Mouse (Mus musculus): ENCODE results near the gene a. TPM values are rescaled to one million over a fixed set of nuclear protein-coding genes. Genes with fewer than 3 reads are reported as not detected.
A peak's percentile ranks its signal among the peaks of the same experiment; 100 is the strongest.
"Not testable (repeated sequence)": the region's sequence is repeated elsewhere in the genome, so short reads cannot be mapped to it uniquely, and the experiment has no call there.

a gene
- total RNA-seq, 2 experiments from 2014 or later: not detected

DNA sequence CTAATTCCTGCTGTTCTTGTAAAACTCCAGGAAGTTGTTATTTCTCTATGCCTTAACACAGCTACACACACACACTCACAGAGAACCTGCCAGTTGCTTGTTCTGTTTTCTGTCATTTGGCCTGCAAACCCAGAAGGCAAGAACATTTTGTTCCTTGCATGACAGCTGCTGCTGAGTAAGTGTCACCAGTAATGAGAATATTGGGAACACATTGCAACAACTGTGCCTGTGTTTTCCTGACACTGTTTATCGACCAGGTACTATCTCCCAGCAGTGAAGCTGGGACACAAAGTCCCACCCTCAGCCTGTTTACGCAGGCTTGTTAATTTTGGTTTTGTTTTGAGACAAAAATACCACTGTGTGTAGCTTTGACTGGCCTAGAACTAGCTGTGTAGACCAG lies 261.5 kb downstream of the a start:
- DNase-seq: no peak

- DNase-seq: not testable (repeated sequence)
These were observed 262.3 kb downstream of the a start for GRCm38 (mm10) chr2:155053512-155053911.

DNA sequence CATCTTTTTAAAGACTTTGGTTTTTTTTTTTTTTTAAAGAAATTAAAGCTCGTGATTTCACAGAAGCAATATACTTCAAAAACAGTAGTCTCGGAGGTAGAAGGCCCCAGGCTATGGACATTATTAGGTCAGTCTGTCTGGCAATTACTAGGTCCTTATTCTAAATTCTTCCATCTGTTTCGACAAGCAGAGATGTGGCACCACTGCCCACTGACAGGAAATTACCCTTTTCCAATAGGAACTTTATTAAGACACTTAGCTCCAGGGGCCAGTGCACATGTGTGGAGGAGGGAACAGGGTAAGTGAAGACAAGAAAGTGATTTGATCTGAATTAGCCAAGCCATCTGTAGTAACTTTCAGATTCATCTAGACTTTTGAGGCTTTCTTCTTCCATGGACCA lies 263.5 kb downstream of the a start:
- DNase-seq: no peak

DNA sequence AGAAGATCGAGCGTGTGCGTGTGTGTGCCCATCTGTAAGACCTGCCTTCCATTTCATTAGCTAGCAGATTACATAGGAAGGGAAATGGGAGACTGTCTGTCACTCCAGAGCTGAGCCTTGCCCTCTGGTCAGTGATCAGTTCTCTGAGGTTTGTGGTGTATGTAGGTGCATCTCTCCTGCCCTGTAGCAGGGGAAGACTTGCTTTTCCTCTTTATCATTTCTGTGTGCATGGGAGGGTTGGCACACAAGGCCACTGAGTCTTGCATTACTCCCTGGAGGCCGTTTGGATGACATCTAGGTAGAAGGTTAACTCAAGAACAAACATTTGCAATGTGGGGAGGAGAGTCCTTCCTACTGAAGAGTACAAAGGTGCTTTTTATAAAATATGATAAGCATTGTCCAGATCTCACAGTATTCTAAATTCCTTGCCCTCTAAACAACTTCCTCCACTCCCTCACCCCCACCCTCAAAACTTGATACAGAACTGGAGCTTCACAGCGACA lies 264.9 kb downstream of the a start:
- DNase-seq: no peak

GRCm38 (mm10) chr2:155057361-155057760 lies 266.2 kb downstream of the a start:
- no peak for DNase-seq

GRCm38 (mm10) chr2:155071027-155071426 lies 279.8 kb downstream of the a start:
- no peak for DNase-seq

DNA sequence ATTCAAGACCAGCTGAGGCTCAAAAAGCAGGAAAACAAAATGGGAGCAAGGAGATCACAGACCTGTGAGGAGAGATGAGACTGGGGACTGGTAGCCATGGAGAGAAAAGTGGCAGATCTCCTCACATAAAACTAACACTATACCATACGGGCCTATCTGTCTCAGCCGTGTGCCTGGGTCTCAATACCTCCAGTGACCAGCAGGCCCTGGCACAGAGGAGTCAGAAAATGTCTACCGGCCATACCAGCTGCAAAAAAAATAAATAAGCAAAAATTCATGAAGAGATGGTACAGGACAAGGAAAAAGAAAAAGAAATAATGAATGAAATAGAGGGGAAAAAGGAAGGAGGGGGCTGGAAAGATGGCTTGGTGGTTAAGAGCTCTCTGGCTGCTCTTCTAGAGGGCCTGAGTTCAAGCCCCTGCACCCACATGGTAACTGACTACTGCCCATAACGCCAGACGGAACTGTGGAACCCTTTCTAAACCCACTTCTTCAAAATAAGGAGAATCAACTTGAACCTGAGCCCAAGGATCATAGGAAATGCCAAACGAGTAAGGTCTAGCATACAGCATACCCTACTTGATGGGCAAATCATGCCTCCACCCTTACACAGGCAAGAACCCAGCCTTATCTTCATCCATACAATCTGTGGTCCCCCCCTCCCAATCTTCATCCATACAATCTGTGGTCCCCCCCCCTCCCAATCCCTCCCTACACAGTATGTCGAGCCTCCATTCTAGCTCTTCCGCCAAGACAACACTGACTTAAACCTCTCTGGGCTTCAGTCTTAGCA lies 281.3 kb downstream of the a start:
- no peak for DNase-seq

- DNase-seq: no peak
These were observed 282.1 kb downstream of the a start for GRCm38 (mm10) chr2:155073347-155073746.

DNA sequence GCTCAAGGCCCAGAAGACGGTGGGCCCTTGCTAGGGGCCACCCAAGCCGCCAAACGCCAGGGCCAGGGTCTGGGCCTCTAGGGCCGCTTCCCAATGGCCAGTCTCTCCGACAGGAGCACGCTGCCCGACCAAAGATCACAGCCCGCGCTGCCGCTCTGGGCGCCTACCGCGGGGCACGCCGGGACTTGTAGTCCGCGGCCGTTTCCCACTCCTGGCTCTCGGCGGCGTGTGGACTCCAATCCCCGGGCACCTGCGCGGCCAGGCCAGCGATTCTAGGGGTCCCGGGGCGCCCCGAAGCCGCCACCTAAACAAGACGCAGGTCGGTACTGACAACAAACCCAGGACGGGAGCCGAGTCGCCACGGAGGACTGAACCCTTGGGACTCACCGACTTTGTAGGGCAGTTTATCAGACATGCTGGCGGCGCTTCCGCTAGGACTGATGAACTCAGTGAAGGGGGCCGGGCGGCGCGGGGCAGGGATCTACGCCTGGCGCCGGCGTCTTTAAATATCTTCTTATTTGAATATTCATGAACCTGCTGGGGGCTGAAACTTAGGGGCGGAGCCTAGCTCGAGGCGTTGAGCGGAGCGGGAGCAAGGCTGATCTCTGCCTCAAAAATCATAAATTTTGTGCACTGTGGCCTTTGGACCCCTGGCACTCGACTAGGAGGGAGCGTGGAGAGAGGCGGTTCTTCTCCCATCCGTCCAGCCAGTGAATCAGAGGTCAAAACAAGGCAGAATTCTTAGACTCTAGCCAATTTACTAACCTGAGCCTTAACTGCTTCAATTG lies 283.0 kb downstream of the a start, which contains the start of gene Ahcy:
Ahcy (minus strand) TSS at position 520 of the 788 bp plus-strand sequence.
- peak; percentile 91 to 95 for DNase-seq

DNA sequence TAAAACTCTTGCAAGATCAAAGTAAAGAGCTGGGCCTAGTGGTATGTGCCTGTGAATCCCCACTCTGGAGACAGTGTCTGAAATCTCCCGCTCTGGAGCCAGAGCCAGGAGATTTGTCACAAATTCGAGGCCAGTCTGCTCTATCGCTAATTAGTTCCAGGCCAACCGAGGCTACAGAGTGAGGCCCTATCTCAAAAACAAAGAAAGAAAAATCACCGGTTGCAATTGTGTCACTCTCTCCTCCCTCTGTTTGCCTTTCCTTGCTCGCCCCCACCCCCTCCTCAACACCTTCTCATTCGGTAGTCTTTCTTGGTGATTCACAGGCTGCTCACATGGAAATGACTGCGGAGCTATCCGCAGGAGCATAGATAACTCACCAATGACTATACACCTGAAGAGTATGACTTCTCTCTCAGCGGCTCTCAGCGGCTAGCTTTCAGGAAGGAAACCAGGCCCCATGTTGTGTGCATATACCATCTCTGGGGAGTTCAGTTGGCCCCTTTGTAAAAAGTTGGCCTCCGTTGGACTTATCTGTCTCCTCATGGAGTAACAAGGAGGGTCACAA lies 283.6 kb downstream of the a start:
- peak in 1 of 2 experiments; percentile 42 for DNase-seq

- DNase-seq: no peak
These were observed 284.4 kb downstream of the a start for GRCm38 (mm10) chr2:155075649-155076048.

DNA sequence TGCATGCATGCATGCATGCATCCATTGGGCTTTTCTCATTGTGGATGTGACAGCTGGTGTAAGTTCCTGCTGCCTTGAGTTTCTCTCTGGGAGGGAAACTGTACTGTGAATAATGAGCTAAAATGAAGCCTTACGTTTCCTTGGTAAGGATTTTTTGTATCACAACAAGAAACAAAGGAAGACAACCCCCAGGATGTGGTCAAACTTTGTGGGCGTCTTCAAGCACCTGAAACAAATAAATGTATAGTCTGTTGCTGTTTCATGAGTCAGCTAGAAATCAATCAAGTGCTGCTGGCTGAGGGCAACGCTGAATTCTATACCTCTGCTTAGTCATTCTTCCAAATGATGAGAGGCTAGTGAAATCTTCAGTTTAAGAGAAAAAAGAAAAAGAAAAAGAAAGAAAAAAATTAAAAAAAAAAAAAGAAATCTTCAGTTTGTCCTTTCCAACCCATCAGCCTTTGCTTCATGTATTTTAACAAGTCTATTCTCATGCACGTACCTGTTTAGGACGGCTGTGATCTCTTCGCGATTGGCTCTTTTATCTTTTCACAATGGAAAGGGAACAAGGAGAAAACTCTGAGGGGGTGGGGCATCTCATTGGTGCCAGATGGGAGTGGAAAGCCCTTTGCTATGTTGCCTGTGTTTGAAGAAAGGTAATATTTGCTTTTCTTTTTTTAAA lies 288.4 kb downstream of the a start:
- DNase-seq: no peak

DNA sequence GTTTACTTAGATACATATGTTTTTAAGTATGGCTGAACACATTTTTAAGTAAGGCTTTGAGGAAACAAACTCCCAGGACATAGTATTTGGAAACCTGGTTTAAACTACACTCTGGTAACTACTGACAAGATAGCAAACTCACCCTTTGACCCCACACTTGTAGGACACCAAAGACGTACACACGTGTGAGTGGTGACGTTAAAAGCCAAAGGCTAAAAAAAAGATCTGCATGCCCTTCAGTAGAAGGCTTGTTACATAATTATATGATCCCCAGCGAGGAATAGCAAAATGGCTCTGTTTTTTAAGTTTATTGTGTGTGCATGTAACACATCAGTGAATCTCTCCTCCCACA lies 289.0 kb downstream of the a start:
- DNase-seq: no peak

GRCm38 (mm10) chr2:155081056-155081455 lies 289.9 kb downstream of the a start:
- no peak for DNase-seq

- DNase-seq: peak; percentile 85 to 89
These were observed 291.1 kb downstream of the a start for GRCm38 (mm10) chr2:155082121-155082803.

DNA sequence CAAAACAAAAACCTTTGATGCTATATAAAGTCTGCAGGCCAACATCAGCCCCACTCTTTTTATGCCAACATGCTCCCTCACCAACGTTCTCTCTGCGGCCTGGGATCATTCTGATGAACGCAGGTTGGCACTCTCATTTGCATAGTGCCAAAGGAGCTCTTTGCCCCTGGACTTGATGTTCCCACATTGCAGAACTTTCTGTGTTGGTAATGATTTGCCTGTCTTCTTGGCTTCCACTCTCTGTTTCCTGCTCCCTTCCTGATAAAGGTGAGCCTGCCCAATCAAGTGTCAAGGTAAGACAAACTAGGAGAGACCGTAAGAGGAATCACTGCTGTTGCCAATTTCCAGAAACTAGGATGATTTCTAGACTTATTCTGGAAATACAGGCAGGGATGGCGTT lies 293.3 kb downstream of the a start:
- DNase-seq: no peak

GRCm38 (mm10) chr2:155086328-155086727 lies 295.1 kb downstream of the a start:
- no peak for DNase-seq

DNA sequence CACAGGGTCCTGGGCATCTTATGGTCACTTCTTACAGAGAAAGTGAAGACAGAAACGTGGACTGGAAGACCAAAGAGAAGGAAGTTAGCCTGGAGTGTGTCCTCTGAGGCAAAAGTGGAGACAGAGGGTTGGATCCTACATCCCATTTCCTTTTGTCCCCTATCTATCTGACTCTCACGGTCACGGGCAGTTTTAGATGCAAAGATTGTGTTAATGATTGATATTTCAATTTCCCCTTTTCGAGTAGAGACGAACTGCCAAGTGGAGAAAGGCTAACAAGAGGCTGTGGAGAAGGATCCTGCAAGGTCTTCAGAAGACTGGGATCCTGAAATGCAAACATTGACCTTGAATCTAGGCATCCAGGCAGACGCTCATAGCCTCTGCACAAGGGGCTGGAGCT lies 297.1 kb downstream of the a start:
- DNase-seq: no peak

- peak; percentile 36 to 49 for DNase-seq
These were observed 299.9 kb downstream of the a start for GRCm38 (mm10) chr2:155090909-155091742.

DNA sequence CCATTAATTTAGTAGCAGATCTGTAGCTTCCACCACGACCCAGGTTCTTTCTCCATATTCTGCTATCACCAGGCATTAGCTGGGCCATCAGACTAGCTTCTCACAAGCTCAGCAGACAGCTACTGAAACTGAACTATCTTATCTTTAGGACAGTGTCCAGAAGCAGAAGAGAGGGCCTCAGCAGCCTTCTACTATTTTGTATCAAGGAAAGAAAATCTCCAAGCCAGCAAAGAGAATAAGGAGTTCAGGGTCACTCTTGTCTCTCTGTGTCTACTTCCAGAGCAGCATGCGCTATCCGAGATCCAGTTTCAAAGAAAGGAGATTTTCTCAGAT lies 300.5 kb downstream of the a start:
- no peak for DNase-seq

DNA sequence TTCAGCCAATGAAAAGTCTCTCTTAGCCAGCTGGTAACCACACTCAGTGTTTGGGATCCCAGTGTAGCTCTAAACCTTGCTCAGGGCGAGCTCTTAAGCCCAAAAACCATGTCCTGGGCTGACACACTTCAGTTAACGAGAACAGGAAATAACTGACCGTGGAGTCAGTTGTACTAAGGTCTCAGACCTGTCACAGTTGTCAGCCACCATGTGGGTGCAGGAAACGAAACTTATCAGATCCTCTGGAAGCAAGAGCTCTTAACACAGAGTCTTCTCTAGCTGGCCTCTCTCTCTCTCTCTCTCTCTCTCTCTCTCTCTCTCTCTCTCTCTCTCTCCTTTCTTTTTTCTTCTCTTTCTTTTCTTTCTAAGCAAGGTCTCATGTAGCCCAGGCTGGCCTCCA lies 302.2 kb downstream of the a start:
- DNase-seq: no peak

Data from adrenal gland, postnatal 36 days (tissue).